Mouse (Mus musculus) embryo, embryonic 9.5 days (tissue): ENCODE data around the gene Ky.

ENCODE experiments used
- DNase-seq: peaks from one replicate; pipeline ENCODE4 v3.0.0-alpha.2; 2017; ENCODE audit errors: extremely low spot score

Ky gene

DNA sequence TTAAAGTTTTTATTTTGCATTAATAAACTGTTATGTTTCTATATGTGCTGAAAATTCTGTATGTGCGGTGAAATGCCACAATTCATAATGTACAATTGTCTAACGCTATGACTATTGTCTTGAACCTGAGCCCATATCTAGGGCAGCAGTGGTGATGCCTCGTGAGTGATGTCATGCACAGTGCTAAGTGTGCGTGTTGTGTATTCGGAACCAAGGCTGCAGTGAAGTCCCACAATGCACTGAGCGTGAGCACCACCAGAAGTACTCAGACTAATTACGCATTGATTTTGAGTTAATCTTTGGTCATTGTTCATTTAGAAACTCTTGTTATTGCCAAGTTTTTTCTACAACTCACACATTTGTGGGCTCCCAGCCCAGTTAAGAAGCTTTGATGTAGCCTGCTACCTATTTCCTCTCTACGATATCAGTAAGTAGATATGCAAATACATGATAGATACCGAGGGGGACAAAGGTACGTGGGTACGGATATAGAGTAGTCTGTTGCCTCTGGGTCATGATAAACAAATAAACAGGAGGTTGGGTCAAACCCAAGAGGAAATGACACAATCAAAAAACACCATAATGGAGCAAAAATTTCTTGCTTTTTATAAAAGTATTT, 3.4 kb upstream of the Ky start:
- no peak for DNase-seq

DNA sequence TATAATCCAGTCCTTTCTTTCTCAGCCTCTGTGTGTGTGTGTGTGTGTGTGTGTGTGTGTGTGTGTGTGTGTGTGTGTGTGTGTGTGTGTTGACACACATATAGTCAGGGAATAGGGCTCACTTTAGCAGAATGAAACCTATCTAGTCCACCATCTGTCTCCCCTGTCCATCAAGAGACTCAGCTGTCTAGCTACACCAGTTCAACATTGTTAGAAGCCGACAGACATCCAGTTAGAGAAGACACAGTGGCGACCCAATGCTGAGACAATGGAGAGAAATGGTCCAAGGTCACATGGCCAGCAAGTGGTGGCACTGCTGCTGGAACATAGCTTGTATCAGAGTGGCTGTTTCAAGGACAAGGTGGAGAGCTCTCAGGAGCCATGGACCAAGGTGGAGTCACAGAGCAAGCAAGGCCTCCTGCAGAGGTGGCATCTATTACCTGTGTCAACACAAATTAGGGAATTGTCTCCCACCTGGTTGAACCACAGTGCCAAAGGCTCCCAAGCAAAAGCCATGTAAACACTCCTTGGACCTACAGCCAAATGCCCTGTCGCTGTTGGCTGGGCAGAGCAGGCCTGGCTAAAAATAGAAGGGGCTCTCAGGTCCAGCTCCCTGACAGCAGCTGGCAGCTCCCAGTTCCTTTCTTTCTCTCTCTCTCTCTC, 703 bp upstream of the Ky start:
- DNase-seq: no peak

DNA sequence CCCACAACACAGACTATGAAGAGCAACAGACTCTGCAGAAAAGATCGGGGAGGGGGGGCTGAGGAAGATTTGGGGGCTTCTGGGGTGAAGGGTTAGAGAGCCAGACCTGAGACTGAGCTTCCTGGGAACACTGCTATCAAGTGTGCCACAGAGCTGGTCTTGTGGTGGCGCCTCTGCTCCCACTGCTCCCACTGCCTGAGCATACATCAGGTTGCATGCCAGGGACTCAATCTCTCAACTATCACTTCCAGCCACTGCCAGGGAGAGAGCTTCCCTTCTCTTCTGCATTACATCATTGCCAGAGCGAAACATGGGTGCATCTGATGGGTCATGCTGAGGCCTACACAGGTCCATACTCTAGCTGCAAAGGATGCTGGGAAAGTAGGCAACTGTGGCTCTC, 2.8 kb downstream of the Ky start:
- DNase-seq: no peak

DNA sequence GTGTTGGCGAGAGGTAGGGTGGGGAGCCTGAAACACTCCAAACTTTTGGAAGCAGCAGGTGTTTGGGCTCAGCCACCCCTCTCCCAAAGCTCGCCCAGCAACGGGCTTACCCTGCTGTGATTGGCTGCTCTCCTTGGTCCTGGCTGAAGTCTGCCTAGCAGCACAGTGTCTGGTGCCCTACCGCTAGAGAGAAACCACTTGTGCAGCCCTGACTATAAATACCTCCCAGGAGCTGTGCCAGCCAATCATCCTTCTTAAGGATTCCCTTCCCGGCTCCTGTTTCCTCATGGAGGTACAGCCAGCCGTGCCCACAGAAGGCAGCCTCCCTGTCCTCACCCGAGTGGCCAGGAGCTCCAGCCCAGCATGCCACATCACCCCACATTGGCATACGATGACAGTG, 5.9 kb downstream of the Ky start:
- no peak for DNase-seq

DNA sequence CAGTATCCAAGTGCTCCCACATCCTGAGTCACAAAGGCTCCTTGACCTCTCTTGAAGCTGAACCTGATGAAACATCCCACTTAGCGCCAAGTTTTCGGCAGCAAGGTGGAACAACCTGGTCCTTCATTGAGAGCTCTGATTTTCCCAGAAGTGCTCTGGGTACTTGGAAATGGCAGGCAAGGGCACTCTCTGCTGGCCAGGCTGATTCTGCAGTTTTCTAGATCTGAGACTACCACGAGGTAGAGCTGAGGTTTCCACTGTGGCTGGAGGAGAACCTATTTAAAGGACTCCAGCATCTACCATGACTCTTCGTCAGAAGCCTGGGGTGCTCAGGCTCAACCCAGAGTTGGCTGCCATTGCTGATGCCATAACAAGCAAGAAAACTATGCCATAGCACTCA, 8.0 kb downstream of the Ky start:
- no peak for DNase-seq

DNA sequence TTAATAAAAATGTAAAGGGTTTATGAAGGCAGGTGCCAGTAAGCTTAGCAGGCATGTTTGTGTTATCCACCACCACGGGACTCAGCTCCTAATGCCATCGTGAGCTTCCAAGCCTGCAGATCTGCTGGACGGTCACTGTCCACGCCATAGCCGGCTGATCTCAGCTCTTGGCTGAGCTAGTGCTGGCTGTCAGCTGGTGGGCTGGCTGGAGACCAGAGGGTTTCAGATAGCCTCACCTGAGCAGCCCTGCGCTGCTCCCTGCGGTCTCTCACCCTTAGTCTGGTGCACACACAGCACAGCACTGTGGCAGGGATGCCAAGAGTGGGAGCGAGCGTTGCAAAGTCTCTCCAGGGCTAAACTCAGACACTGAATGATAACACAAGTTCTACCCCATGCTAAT, 12.9 kb downstream of the Ky start:
- DNase-seq: no peak

DNA sequence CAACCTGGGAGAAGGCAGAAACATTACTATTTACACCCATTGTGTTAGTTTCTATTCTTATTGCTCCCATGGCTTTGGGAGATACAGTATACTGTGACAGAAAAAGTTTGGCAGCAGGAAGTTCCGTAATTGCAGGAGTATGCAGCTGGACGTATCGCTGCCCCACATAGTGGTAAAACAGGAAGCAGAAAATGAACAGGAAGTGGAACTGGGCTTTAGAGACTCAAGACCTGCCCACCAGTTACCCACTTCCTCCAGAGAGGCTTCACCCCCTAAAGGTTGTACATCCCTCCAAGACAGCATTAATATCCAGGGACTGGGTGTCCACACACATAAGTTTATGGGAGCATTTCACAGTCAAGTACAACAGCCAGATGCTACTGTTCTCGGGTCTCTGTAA, 15.8 kb downstream of the Ky start:
- DNase-seq: no peak

DNA sequence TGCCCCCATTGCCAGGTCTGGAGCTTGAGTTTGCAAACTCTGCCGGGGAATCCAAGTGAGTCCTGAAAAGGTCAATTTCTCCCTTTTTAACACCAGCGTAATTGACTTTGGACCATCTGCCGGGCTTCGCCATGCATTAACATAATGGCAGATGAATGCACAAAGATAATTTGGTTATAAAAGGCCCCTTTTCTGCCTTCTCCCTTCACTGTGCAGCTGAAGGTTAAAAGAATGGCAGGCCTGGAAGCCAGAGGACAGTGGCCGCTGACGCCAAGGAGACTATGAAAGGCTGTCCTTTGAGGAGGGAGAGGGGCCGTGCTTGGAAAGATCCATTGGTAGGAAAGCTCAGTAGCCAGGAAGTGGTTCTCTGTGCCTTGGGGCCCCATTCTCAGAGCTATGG, 22.6 kb downstream of the Ky start:
- no peak for DNase-seq

DNA sequence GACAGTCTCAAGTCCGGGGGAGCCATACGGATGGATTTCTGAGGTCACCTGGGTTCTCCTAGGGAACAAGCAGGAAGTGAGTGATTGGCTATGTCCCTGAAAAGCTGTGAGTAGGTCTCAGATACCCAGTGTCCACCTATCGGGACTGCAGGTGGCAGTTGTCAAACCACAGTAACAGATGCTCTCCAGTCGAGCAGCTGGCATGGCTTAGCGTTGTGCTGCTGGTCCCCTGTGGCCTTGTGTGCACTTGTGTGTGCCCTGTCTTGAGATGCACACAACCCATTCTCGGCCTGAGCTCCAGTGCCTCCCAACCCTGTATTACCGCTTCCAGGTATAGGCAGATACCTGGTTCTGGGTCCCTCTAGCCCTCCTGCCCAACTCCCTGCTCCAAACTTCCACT, 23.0 kb downstream of the Ky start:
- DNase-seq: no peak

DNA sequence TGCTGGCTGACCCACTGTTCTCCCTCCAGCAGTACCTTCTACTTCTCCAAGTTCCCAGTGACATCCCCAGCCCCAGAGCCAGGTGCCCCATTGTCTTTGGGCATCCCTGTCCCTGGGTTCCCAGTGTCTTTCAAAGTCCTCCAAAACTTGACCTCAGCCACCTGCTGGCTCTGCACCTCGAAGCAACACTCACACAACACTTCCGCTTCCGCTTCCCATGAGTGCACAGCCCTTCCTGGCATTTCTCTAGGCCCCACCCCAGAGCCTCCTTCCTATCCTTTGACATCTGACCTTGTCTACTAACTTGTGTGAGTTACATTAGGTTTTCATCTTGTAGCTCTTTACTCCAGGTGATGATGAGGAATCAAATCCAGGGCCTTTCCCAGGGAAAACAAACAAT, 23.5 kb downstream of the Ky start:
- DNase-seq: no peak

DNA sequence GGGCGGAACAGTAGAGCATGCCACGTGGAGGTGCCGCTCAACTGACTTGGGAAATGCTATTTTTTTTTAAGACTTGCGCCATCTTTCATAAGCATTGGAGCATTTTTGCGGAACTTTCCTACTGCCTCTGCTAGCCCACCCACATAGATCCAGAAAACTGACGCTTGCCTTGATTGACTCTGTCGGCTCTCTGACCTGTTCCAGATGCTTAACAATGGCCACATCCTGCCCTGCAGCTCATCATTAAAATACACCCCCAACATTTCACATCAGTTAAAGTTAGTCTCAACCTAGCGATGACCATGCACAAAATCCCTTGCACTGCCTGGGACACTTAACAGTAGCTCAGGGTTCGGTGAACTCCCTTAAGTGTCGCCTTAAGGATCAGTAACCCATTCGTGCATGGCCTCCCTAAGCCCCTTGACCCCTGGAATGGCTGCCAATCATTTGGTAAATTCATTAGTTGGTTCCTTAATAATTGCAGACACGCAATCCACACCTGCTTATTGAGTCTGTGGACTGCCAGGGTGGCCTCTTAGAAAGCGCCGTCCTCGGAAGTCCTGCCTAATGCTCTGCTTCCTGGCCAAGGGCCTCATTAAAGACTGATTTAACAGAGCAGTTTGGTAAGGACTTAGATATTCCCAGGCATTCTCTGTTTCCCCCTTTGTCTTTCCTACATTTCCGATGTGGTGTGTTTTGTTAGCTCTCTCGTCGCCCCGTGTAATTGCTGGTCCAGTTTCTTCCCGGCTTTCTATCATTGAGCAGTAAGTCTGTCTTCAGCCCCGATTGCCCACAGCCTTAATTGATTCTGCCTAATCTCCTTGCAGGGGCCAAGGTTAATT, 25.7 kb downstream of the Ky start:
- no peak for DNase-seq

DNA sequence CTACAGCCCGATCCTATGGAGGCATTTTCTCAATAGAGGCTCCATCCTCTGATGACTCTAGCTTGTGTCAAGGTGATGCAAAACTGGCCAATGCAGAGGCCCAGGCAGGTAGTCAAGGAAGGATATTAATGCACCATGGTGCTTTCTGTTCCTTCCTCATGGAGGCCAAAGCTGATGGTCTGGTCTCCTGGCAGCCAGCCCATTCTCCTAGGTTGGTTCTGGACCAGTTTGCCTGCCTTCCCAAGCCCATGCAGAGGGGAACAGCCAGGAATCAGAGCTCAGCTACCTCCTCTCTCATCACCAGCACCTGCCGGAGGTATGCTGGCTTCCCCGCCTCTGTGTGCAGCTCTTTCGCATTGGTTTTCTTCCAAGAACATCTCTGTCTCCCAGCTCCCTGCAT, 31.4 kb downstream of the Ky start:
- no peak for DNase-seq

DNA sequence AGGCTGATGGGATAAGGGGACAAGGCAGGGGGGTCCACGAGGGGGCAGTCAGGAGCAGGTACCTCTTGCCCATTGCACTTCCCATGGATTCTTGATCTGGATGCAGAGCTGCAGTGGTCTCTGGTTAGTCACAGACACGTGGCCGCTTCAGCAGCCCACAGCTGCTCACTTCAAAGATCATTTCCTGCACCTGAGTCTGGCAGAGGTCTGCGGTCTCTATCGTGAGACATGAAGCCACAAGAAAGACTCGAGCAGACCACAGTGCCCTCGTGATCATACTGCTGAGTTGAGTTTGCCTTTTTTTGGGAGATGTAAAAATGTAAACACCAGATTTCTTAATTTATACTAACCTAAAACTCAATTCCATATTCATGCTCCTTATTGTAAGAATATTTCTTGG, 34.1 kb downstream of the Ky start:
- DNase-seq: no peak

DNA sequence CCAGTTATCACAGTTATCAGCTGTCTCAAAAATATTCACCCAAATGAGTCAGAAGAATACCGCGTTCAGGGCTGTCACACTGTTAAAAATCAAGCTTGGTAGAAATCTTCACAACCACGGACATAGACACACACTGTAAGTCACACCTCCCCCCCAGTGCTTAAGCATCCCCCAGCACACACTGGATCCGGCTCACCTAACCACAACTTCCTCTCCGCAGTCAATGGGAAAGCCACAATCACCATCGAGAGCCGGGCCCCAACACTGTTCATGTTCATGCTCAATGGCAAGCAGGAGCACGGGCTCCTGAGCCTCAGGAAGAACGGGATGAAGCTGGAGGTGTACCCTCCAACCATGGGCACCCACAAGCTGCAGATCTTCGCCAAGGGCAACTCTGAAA, 36.1 kb downstream of the Ky start:
- DNase-seq: no peak

DNA sequence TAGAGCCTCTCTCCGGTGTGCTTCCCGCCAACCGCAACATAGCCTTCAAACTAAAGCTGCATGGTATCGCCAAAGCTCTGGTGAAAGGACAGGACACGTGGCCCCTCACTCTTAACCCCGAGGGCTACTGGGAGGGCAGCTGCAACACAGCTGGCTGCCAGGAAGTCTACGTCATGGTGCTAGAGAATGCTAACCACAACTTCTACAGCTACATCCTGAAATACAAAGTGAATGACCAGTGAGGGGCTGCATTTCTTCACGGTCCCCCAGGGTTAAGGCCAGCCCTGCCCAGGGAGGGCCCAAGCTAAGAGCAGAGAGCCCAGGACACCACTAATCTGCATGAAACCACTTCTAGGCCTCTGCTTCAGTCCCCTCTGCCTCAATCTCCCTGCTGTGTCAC, 37.0 kb downstream of the Ky start:
- DNase-seq: no peak

DNA sequence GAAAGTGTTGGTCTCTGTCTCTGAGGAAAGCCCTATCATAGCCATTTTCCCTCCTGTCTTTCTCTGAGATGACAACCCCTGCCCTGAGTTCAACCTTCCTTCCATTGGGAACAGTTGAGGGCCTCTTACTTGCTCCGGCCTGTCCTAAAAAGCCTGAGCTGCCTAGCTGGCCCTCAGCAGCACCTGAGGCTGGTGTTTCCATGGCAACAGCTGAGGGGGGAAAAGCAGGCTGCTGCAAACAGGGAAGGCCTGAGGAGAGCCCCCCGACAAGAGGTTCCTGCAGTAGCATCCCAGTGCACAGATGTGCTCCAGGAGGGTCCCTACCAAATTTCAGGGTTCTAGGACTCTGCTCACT, 38.2 kb downstream of the Ky start:
- DNase-seq: no peak

DNA sequence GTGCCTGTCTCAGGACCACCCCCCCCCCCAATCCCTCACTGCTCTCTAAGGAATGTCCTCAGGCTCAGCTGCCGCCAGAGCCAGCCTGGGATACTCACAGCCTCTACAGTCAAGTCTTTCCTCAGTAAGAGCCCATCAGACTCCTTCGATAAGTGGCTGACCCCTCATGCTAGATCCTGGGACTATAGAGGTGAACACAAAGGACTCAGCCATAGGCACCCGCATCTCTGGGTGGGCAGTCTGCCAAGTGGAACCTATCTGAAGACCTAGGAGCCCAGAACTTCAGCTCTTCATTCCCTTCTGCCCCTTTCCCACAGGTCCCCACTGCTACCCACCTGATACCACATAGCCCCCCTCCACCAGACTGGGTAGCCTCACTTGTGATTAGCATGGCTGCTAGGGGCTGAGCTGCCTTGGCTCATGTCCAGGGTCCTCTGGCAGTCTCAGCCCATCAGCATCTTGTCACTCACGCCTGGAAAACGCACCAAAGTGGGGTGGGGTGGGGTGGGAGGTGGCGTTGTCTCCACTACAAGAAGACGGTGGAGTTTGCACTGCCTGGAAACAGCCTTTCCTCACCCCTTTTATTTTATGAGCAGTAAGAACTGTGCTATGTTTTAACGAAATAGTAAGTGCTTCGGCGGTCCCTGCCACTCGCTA, 38.7 kb downstream of the Ky start:
- no peak for DNase-seq

DNA sequence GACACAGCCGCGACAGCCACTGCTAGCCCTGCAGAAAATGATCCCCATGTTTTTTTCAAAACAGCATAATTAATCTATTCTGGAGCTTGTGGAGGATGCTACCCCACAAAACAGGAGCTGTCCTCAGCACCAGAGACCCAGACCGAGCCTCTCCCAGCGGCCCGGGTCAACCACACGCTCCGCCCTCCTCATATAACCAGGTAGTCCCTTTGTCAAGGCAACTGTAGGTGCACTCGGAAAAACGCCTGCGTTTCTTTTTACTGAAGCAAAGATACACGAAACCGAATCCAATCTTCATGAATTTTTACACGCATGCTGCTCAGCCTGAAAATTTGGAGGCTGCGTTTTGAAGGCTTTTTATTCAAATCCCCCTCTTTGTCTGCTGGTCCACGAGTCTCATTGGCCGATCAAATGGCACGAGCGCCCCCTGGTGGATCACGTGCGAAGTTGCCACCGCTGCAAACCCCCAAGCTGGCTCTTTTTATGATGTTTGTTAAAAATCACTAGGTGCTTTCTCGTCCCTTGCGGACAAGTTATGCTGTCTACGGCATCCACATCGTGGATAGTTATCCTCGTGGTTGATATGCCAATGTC, 39.3 kb downstream of the Ky start:
- DNase-seq: peak; percentile 90

DNA sequence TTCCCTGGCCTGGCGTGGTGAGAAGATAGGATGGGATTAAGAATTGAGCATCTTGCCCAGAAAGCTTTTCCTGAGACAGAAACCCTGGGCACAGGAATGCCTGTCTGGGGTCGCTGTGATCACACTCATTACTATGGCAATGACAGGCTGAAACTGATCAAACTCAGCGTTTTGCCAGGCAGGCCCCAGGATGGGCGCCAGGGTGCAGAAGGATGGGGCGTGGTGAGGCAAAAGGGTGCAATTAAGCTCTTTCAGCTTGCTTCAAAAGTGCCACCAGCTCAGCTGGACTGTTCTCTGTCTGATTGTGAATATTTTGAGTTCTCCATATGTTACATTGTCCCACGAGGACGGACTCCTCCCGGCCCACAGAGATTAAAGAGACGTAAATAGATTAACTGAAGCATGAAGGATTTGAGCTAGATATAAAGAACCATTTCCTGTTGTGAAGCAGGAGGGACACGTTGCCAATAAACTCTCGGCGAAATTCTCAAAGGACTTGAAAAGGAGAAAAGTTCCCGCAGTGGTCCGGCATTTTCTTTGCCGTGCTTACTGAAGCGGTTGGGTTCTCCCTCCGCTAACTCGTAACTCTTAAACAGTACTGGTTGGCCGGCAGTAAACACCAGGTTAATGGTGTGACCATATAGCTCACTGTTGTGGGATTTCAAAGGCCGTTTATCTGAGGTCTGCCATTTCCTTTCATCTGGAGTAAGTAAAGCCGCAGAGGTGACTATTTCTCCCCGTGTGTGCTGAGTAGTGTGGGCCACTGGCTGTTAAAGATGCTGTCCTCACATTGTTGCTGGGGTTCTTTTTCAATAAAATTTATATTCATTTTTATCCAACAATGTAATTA, 40.1 kb downstream of the Ky start:
- DNase-seq: peak; percentile 27

DNA sequence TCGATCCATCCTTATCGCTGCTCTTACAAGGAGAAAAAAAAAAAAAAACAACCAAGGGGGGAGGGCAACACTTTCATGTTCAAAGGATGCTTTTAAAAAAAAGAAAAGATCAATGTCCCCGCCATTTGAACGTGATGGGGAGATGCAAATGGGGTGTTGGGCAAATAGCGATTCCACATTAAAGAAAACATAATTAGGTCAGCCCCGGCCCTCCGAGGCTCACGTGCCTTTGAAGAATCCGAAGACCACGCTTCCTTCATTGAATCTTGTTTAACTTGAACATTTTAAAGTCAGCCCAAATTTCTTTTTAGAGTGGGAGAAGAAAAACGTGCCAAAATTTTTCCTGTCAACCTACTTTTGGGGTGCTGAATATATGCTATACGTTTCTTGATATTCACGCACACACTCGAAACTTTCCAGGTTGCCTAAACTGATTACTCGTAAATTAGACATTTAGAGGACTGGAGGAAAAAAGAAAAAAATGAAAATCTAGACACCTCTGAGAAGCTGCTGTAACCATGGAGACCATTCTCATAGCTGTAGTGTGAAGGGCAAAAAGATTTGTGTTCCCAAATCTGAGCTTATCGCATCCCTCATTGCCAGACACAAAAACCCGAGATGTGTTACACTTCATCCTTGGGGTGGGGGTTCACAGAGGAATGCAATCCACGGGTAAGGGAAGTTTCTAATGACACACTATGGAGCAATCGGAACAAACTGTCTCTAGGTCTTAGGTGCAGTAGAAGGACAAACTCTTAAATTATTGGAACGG, 40.9 kb downstream of the Ky start:
- no peak for DNase-seq

DNA sequence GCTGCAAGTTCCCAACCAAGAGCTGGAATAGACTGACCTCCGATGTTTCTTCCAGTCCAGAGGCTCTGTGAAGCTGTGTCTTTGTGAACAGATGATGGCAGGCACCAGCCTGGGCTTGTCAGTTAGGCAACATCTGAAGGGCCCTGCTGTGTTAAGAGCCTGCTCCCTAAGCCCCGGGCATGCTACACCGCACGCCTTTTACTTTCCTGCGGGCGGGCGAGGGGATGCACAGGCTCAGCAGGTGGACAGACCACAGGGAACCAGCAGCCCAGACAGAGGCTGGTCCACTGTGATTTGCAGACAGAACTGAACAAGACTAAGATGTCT, 41.4 kb downstream of the Ky start:
- no peak for DNase-seq
